Mouse (Mus musculus): Measurements from ENCODE around the gene Mettl7a3.
"Not testable (repeated sequence)": the region's sequence is repeated elsewhere in the genome, so short reads cannot be mapped to it uniquely, and the experiment has no call there.

Gene Mettl7a3

GRCm38 (mm10) chr15:100334629-100335028 is at the start of gene Mettl7a3:
Mettl7a3 (plus strand) TSS chr15:100334929.
- DNase-seq (ENCODE audit: low spot score): no peak

- DNase-seq (ENCODE audit: low spot score): no peak
Measured at GRCm38 (mm10) chr15:100288980-100289379, 45.7 kb upstream of the Mettl7a3 start.

GRCm38 (mm10) chr15:100290858-100291257 is 43.9 kb upstream of the Mettl7a3 start:
- no peak for DNase-seq (ENCODE audit: low spot score)

GRCm38 (mm10) chr15:100292326-100292725 is 42.4 kb upstream of the Mettl7a3 start:
- DNase-seq (ENCODE audit: low spot score): no peak

GRCm38 (mm10) chr15:100297856-100298255 is 36.9 kb upstream of the Mettl7a3 start:
- no peak for DNase-seq (ENCODE audit: low spot score)

- no peak for DNase-seq (ENCODE audit: low spot score)
Measured at GRCm38 (mm10) chr15:100300499-100300898, 34.2 kb upstream of the Mettl7a3 start.

- DNase-seq (ENCODE audit: low spot score): no peak
Measured at GRCm38 (mm10) chr15:100301556-100301955, 33.2 kb upstream of the Mettl7a3 start.

- DNase-seq (ENCODE audit: low spot score): no peak
Measured at GRCm38 (mm10) chr15:100303428-100304018, 31.2 kb upstream of the Mettl7a3 start.

- DNase-seq (ENCODE audit: low spot score): peak; percentile 80
Measured at GRCm38 (mm10) chr15:100304019-100304991, 30.4 kb upstream of the Mettl7a3 start, which contains the start of gene Mettl7a1. Mettl7a1 (plus strand) TSS chr15:100304140.

- no peak for DNase-seq (ENCODE audit: low spot score)
Measured at GRCm38 (mm10) chr15:100306201-100306600, 28.5 kb upstream of the Mettl7a3 start.

GRCm38 (mm10) chr15:100307438-100308096 is 27.2 kb upstream of the Mettl7a3 start:
- DNase-seq (ENCODE audit: low spot score): peak; percentile 79

- DNase-seq (ENCODE audit: low spot score): no peak
Measured at GRCm38 (mm10) chr15:100312346-100312745, 22.4 kb upstream of the Mettl7a3 start.

GRCm38 (mm10) chr15:100314448-100315145 is 20.1 kb upstream of the Mettl7a3 start:
- DNase-seq (ENCODE audit: low spot score): no peak

- DNase-seq (ENCODE audit: low spot score): not testable (repeated sequence)
Measured at GRCm38 (mm10) chr15:100318014-100318671, 16.6 kb upstream of the Mettl7a3 start.

GRCm38 (mm10) chr15:100319884-100320283 is 14.8 kb upstream of the Mettl7a3 start:
- no peak for DNase-seq (ENCODE audit: low spot score)

- DNase-seq (ENCODE audit: low spot score): no peak
Measured at GRCm38 (mm10) chr15:100320295-100320905, 14.3 kb upstream of the Mettl7a3 start.

GRCm38 (mm10) chr15:100321134-100321533 is 13.6 kb upstream of the Mettl7a3 start:
- peak; percentile 34 for DNase-seq (ENCODE audit: low spot score)

GRCm38 (mm10) chr15:100324021-100324591 is 10.6 kb upstream of the Mettl7a3 start:
- no peak for DNase-seq (ENCODE audit: low spot score)

- DNase-seq (ENCODE audit: low spot score): no peak
Measured at GRCm38 (mm10) chr15:100325235-100325634, 9.5 kb upstream of the Mettl7a3 start.

- DNase-seq (ENCODE audit: low spot score): not testable (repeated sequence)
Measured at GRCm38 (mm10) chr15:100328089-100328488, 6.6 kb upstream of the Mettl7a3 start.

All from embryo, embryonic 10 days (tissue).